Mouse (Mus musculus) myocyte (in vitro differentiated cells): Measurements from ENCODE around the gene Plekha8. TPM values are rescaled to one million over a fixed set of nuclear protein-coding genes. Genes with fewer than 3 reads are reported as not detected.

ENCODE experiments used
- H3K27me3 ChIP-seq: one replicate; pipeline ENCODE4 v1.6.1; 2011; ENCODE audit not compliant: control insufficient read depth, insufficient read depth, insufficient read length
- H3K36me3 ChIP-seq: one replicate; pipeline ENCODE4 v1.6.1; 2011; ENCODE audit not compliant: control insufficient read depth, insufficient read depth
- H3K4me2 ChIP-seq: one replicate; pipeline ENCODE4 v1.6.1; 2011; ENCODE audit warnings: low read depth, control low read depth
- H3K4me3 ChIP-seq: one replicate; pipeline ENCODE4 v1.5.1; 2011; ENCODE audit warnings: mild to moderate bottlenecking, control low read depth, moderate library complexity
- H3K79me2 ChIP-seq: one replicate; pipeline ENCODE4 v1.6.1; 2011; ENCODE audit not compliant: control insufficient read depth, insufficient read depth
- H3ac ChIP-seq: one replicate; pipeline ENCODE4 v1.6.1; 2011; ENCODE audit not compliant: control insufficient read depth, insufficient read length
- CEBPB ChIP-seq: IDR thresholded peaks from 2 replicates; pipeline ENCODE4 v1.6.1; 2011; ENCODE audit warnings: mild to moderate bottlenecking, moderate library complexity; ENCODE audit not compliant: poor library complexity, insufficient read depth, severe bottlenecking
- E2F4 ChIP-seq: IDR thresholded peaks from one replicate; pipeline ENCODE4 v1.6.1; 2011; ENCODE audit warnings: mild to moderate bottlenecking, control low read depth, moderate library complexity; ENCODE audit not compliant: insufficient read depth
- MAX ChIP-seq: IDR thresholded peaks from one replicate; pipeline ENCODE4 v1.6.1; 2011; ENCODE audit warnings: low read depth, mild to moderate bottlenecking, control low read depth
- MYOD1 ChIP-seq, 3 experiments: IDR thresholded peaks; one replicate each; pipeline ENCODE4 v1.6.1; 2011; ENCODE audit warnings: control low read depth in 2 of 3, low read depth in 2 of 3, mild to moderate bottlenecking in 2 of 3, moderate library complexity in 1 of 3; ENCODE audit not compliant: insufficient read length in 2 of 3, control insufficient read depth in 1 of 3
- MYOG ChIP-seq, 3 experiments: IDR thresholded peaks; one replicate each; pipeline ENCODE4 v1.6.1; 2011; ENCODE audit warnings: control low read depth in 2 of 3, low read depth in 2 of 3, mild to moderate bottlenecking in 2 of 3; ENCODE audit not compliant: insufficient read length in 2 of 3, control insufficient read depth in 1 of 3, insufficient read depth in 1 of 3
- POLR2A ChIP-seq: IDR thresholded peaks from one replicate; pipeline ENCODE4 v1.6.1; 2011; ENCODE audit warnings: low read depth, mild to moderate bottlenecking, control low read depth, moderate library complexity; ENCODE audit not compliant: insufficient read length
- POLR2AphosphoS2 ChIP-seq: IDR thresholded peaks from one replicate; pipeline ENCODE4 v1.6.1; 2011; ENCODE audit warnings: low read depth, control low read depth; ENCODE audit not compliant: insufficient read length
- REST ChIP-seq: IDR thresholded peaks from one replicate; pipeline ENCODE4 v1.6.1; 2011; ENCODE audit warnings: mild to moderate bottlenecking, control low read depth, moderate library complexity; ENCODE audit not compliant: insufficient read depth, insufficient read length
- SRF ChIP-seq: IDR thresholded peaks from one replicate; pipeline ENCODE4 v1.6.1; 2011; ENCODE audit warnings: low read depth; ENCODE audit not compliant: control insufficient read depth, insufficient read length
- TCF12 ChIP-seq: IDR thresholded peaks from one replicate; pipeline ENCODE4 v1.6.1; 2011; ENCODE audit warnings: mild to moderate bottlenecking, control low read depth; ENCODE audit not compliant: poor library complexity, insufficient read depth, severe bottlenecking
- TCF3 ChIP-seq: IDR thresholded peaks from one replicate; pipeline ENCODE4 v1.6.1; 2011; ENCODE audit warnings: low read depth, control low read depth; ENCODE audit not compliant: insufficient read length
- USF1 ChIP-seq: IDR thresholded peaks from one replicate; pipeline ENCODE4 v1.6.1; 2011; ENCODE audit warnings: low read depth, mild to moderate bottlenecking, control low read depth, moderate library complexity
- polyA plus RNA-seq: library from polyadenylated mRNA; unstranded; fragments of >200 nt; fragmentation: generic; extraction: Trizol; gene quantifications from one replicate; pipeline ENCODE4 v1.2.1, GENCODE M21; 2012; ENCODE audit warnings: missing spikeins

Plekha8 gene
- polyA plus RNA-seq, 1 experiment = 3.6 TPM

GRCm38 (mm10) chr6:54619530-54619929, 24.6 kb downstream of the Plekha8 start:
- TF ChIP-seq REST (no peak), MAX (no peak), E2F4 (no peak), TCF12 (no peak), TCF3 (no peak), MYOG (IDR thresholded peaks at IDR 0.05; ENCODE audit: control insufficient read depth in 1 of 3, insufficient read depth in 1 of 3, insufficient read length in 2 of 3, low read depth in 2 of 3) (no peak), POLR2A (no peak), USF1 (no peak), SRF (no peak), MYOD1 (IDR thresholded peaks at IDR 0.05; ENCODE audit: control insufficient read depth in 1 of 3, insufficient read length in 2 of 3, low read depth in 2 of 3) (no peak), CEBPB (no peak), POLR2AphosphoS2 (no peak)
- no peaks in the 10 kb centered on the region for H3K79me2 ChIP-seq
- H3K4me2 ChIP-seq = no peak overlapping the region
- H3ac ChIP-seq = no peak overlapping the region
- H3K4me3 ChIP-seq = no peak overlapping the region
- peaks cover 15% of the 10 kb centered on the region for H3K36me3 ChIP-seq
- no peaks in the 10 kb centered on the region for H3K27me3 ChIP-seq

GRCm38 (mm10) chr6:54620357-54620756, 25.4 kb downstream of the Plekha8 start:
- Histone ChIP-seq H3K36me3 (peaks cover 20% of the 10 kb centered on the region), H3K79me2 (no peaks in the 10 kb centered on the region), H3K4me3 (no peak overlapping the region), H3ac (no peak overlapping the region), H3K27me3 (no peaks in the 10 kb centered on the region), H3K4me2 (no peak overlapping the region)
- TF ChIP-seq REST (no peak), POLR2A (no peak), MAX (no peak), CEBPB (no peak), USF1 (no peak)

GRCm38 (mm10) chr6:54628381-54628780, 33.5 kb downstream of the Plekha8 start:
- H3K4me3 ChIP-seq = no peak overlapping the region
- H3K79me2 ChIP-seq = no peaks in the 10 kb centered on the region
- no peak for TF ChIP-seq REST
- TF ChIP-seq USF1 = no peak
- TF ChIP-seq POLR2AphosphoS2 = no peak
- TF ChIP-seq SRF = no peak
- no peak for TF ChIP-seq CEBPB
- no peak for TF ChIP-seq E2F4
- TF ChIP-seq TCF3 = no peak
- TF ChIP-seq POLR2A = no peak
- no peak for TF ChIP-seq MAX
- no peak for TF ChIP-seq MYOD1 (IDR thresholded peaks at IDR 0.05; ENCODE audit: control insufficient read depth in 1 of 3, insufficient read length in 2 of 3, low read depth in 2 of 3)
- no peak for TF ChIP-seq MYOG (IDR thresholded peaks at IDR 0.05; ENCODE audit: control insufficient read depth in 1 of 3, insufficient read depth in 1 of 3, insufficient read length in 2 of 3, low read depth in 2 of 3)
- no peak for TF ChIP-seq TCF12
- H3K4me2 ChIP-seq = no peak overlapping the region
- H3K27me3 ChIP-seq = no peaks in the 10 kb centered on the region
- no peak overlapping the region for H3ac ChIP-seq
- peaks cover 27% of the 10 kb centered on the region for H3K36me3 ChIP-seq

- Histone ChIP-seq H3K4me3 (no peak overlapping the region), H3K79me2 (no peaks in the 10 kb centered on the region), H3K27me3 (no peaks in the 10 kb centered on the region), H3ac (no peak overlapping the region), H3K36me3 (peaks cover 28% of the 10 kb centered on the region), H3K4me2 (no peak overlapping the region)
- no peak for TF ChIP-seq TCF12
- TF ChIP-seq MAX = no peak
- no peak for TF ChIP-seq MYOG (IDR thresholded peaks at IDR 0.05; ENCODE audit: control insufficient read depth in 1 of 3, insufficient read depth in 1 of 3, insufficient read length in 2 of 3, low read depth in 2 of 3)
- TF ChIP-seq MYOD1 (IDR thresholded peaks at IDR 0.05; ENCODE audit: control insufficient read depth in 1 of 3, insufficient read length in 2 of 3, low read depth in 2 of 3) = no peak
- TF ChIP-seq REST = no peak
- no peak for TF ChIP-seq POLR2A
- no peak for TF ChIP-seq USF1
- TF ChIP-seq SRF = no peak
These were observed 34.8 kb downstream of the Plekha8 start for GRCm38 (mm10) chr6:54629734-54630133.

GRCm38 (mm10) chr6:54631462-54631861, 36.6 kb downstream of the Plekha8 start:
- TF ChIP-seq MYOD1 (IDR thresholded peaks at IDR 0.05; ENCODE audit: control insufficient read depth in 1 of 3, insufficient read length in 2 of 3, low read depth in 2 of 3) (no peak), USF1 (no peak), SRF (no peak), POLR2AphosphoS2 (no peak), E2F4 (no peak), POLR2A (no peak), MYOG (IDR thresholded peaks at IDR 0.05; ENCODE audit: control insufficient read depth in 1 of 3, insufficient read depth in 1 of 3, insufficient read length in 2 of 3, low read depth in 2 of 3) (no peak), REST (no peak), TCF12 (no peak), CEBPB (no peak), TCF3 (no peak), MAX (no peak)
- Histone ChIP-seq H3K4me3 (no peak overlapping the region), H3K27me3 (no peaks in the 10 kb centered on the region), H3K79me2 (no peaks in the 10 kb centered on the region), H3K36me3 (peaks cover 24% of the 10 kb centered on the region), H3ac (no peak overlapping the region), H3K4me2 (no peak overlapping the region)
